In the genomic region with DNA sequence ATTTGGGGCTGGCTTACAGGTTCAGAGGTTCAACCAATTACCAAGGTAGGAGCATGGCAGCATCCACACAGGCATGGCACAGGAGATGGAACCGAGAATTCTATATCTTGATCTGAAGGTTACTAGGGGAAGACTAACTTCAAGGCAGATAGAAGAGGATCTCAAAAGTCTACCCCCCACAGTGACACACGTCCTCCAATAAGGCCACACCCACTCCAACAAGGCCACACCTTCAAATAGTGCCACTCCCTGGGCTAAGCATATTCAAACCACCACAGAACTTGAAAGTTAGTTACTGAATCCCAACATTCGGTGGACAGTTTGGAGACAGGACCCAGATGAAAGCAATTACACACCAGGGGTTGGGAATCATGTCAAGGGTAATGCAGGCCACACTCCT, we compare ENCODE assay signal across 28 mouse cellular contexts. TPM values are rescaled to one million over a fixed set of nuclear protein-coding genes. Genes with fewer than 3 reads are reported as not detected.
A peak's percentile ranks its signal among the peaks of the same experiment; 100 is the strongest.
DNase-seq lines count a peak whose midpoint lies in the region; ATAC-seq lines count a peak whose summit lies in the region.
"Had no signal": no experiment of that assay in that cellular context is flagged by ENCODE, and none has a peak within 500 bp of the region (broad histone marks: within the 10 kb centered on the region; RNA-seq: fewer than 3 reads in every experiment).

No protein-coding gene starts in this region.

- no peaks in the 10 kb centered on the region for H3K36me3 ChIP-seq in liver, embryonic 11.5 days (ENCODE audit: control insufficient read depth, insufficient read depth, low read length)
- H3K36me3 ChIP-seq: embryonic facial prominence, embryonic 13.5 days; forebrain, embryonic 10.5 days; forebrain, embryonic 15.5 days; G1E; heart, embryonic 13.5 days; hindbrain, embryonic 12.5 days had no signal

- no peak for ATAC-seq in liver, embryonic 11.5 days (replicated peaks; ENCODE audit: low FRiP score)
- ATAC-seq in erythroblast, adult 5-6 weeks (replicated peaks; ENCODE audit: low FRiP score, poor library complexity, severe bottlenecking), result peak; percentile 53
- ATAC-seq: activated CD4-positive, CD25-positive, alpha-beta regulatory T cell, adult 4 months; CD4-positive, CD25-positive, alpha-beta regulatory T cell, adult 4 months; forebrain, embryonic 15.5 days; hindbrain, embryonic 16.5 days; inflammation-experienced regulatory T-cells, adult 6 months had no signal

- no peak overlapping the region for H3K4me3 ChIP-seq in liver, embryonic 11.5 days (ENCODE audit: low read depth, low read length)
- H3K4me3 ChIP-seq: embryonic facial prominence, embryonic 13.5 days; forebrain, embryonic 10.5 days; forebrain, embryonic 15.5 days; heart, embryonic 13.5 days; hindbrain, embryonic 12.5 days had no signal

- peak; percentile 28 for DNase-seq in liver
- DNase-seq in liver, embryonic 11.5 days (ENCODE audit: low spot score), result no peak
- peak; percentile 84 for DNase-seq in ES-CJ7 (ENCODE audit: low read depth, low spot score)
- no peak for DNase-seq in kidney, postnatal 14 days
- DNase-seq in heart, postnatal 14 days, result no peak
- no peak for DNase-seq in urinary bladder, postnatal 14 days (ENCODE audit: low spot score)
- DNase-seq: adrenal gland, postnatal 14 days; B cell, adult 2 months; cerebellum, adult 18-20 months; cerebellum, adult 9-11 months; cerebellum, postnatal 36 days; gastrocnemius, postnatal 36 days; heart, adult 11 months; heart, postnatal 4 days had no signal

- no peaks in the 10 kb centered on the region for H3K27me3 ChIP-seq in liver, embryonic 11.5 days (replicated peaks; ENCODE audit: control insufficient read depth, insufficient read depth, low read length)
- H3K27me3 ChIP-seq: embryonic facial prominence, embryonic 13.5 days; forebrain, embryonic 15.5 days; heart, embryonic 13.5 days; hindbrain, embryonic 12.5 days had no signal

- no peak overlapping the region for H3K9ac ChIP-seq in liver, embryonic 11.5 days (ENCODE audit: low read depth, low read length)
- H3K9ac ChIP-seq: embryonic facial prominence, embryonic 13.5 days; forebrain, embryonic 15.5 days; heart, embryonic 13.5 days; hindbrain, embryonic 12.5 days had no signal

- no peak overlapping the region for H3K27ac ChIP-seq in liver, embryonic 11.5 days (ENCODE audit: low read depth, low read length)
- H3K27ac ChIP-seq: embryonic facial prominence, embryonic 13.5 days; forebrain, embryonic 10.5 days; forebrain, embryonic 15.5 days; heart, embryonic 13.5 days; hindbrain, embryonic 12.5 days had no signal

- H3K9me3 ChIP-seq in liver, embryonic 11.5 days (ENCODE audit: control insufficient read depth, low read length), result no peaks in the 10 kb centered on the region
- H3K9me3 ChIP-seq: embryonic facial prominence, embryonic 13.5 days; forebrain, embryonic 10.5 days; forebrain, embryonic 15.5 days; G1E; heart, embryonic 13.5 days; hindbrain, embryonic 12.5 days had no signal

- 55% methylated on average over 3 of the region's 3 CpGs for WGBS in liver, embryonic 11.5 days

- no peak overlapping the region for H3K4me2 ChIP-seq in liver, embryonic 11.5 days
- H3K4me2 ChIP-seq: embryonic facial prominence, embryonic 13.5 days; forebrain, embryonic 15.5 days; heart, embryonic 13.5 days; hindbrain, embryonic 12.5 days had no signal

- intact Hi-C loops in heart, postnatal 14 days (cut with DNase I), result no loop called here

- peaks cover 1% of the 10 kb centered on the region; the same call in 1 of the 2 replicates for H3K4me1 ChIP-seq in liver, embryonic 11.5 days (replicated peaks; ENCODE audit: control insufficient read depth, insufficient read depth, low read length)
- H3K4me1 ChIP-seq: embryonic facial prominence, embryonic 13.5 days; forebrain, embryonic 10.5 days; heart, embryonic 13.5 days; hindbrain, embryonic 12.5 days had no signal

RNA-seq across cellular contexts. Expression of a gene that starts 14.0 kb away (rescaled TPM):
- not detected in 2 replicates for polyA plus RNA-seq in liver, embryonic 11.5 days (2014; fragmentation: Nextera tagmentation; extraction: Ambion mirVana)
- not detected in 2 replicates for total RNA-seq in erythroblast, adult 5-6 weeks (2015; ENCODE audit: low replicate concordance)
- not detected in 2 replicates for total RNA-seq in erythroblast, adult 5-6 weeks (2017; ENCODE audit: low replicate concordance)
- not detected for total RNA-seq in heart, postnatal 14 days (2021)
- total RNA-seq: adrenal gland, adult 18-20 months; adrenal gland, postnatal 14 days; gastrocnemius, adult 8-10 months; gastrocnemius, postnatal 36 days; heart, postnatal 4 days had no signal
- polyA plus RNA-seq: activated CD4-positive, CD25-positive, alpha-beta regulatory T cell, adult 4 months; CD4-positive, CD25-positive, alpha-beta regulatory T cell, adult 4 months; embryonic facial prominence, embryonic 13.5 days; forebrain, embryonic 10.5 days; forebrain, embryonic 15.5 days; G1E; heart, embryonic 13.5 days; heart, postnatal 0 days; hindbrain, embryonic 12.5 days; hindbrain, embryonic 16.5 days; inflammation-experienced regulatory T-cells, adult 6 months had no signal

RNA-seq across cellular contexts. Expression of a gene that starts 24.5 kb away (rescaled TPM):
- polyA plus RNA-seq in liver, embryonic 11.5 days (2014; fragmentation: Nextera tagmentation; extraction: Ambion mirVana), result 30.8 and 32.9 TPM in 2 replicates
- 15.9 and 16.3 TPM in 2 replicates for total RNA-seq in erythroblast, adult 5-6 weeks (2015; ENCODE audit: low replicate concordance)
- total RNA-seq in erythroblast, adult 5-6 weeks (2017; ENCODE audit: low replicate concordance), result 24.3 and 25.0 TPM in 2 replicates
- 10 to 100 TPM; 25.5 to 25.8 TPM for total RNA-seq in heart, postnatal 14 days (2021)

RNA-seq across cellular contexts. Expression of a gene that starts 41.1 kb away (rescaled TPM):
- polyA plus RNA-seq in liver, embryonic 11.5 days (2014; fragmentation: Nextera tagmentation; extraction: Ambion mirVana), result 35.3 and 37.6 TPM in 2 replicates
- total RNA-seq in erythroblast, adult 5-6 weeks (2015; ENCODE audit: low replicate concordance), result 5.6 and 9.2 TPM in 2 replicates
- 7.2 and 8.2 TPM in 2 replicates for total RNA-seq in erythroblast, adult 5-6 weeks (2017; ENCODE audit: low replicate concordance)
- 10 to 100 TPM; 10.4 to 10.6 TPM for total RNA-seq in heart, postnatal 14 days (2021)

Comparison
In these comparisons a context has a peak if more than half of its experiments do, and no peak if none do; other contexts are left out.
1. DNase-seq: peak in liver (single experiment) and ES-CJ7 (single experiment); none in liver, embryonic 11.5 days (single experiment), kidney, postnatal 14 days (single experiment), heart, postnatal 14 days (0 of 2) and urinary bladder, postnatal 14 days (single experiment).